Mouse (Mus musculus) spleen, adult 12 weeks (tissue): ENCODE measurements around the gene Angpt4.

Source experiments
- DNase-seq: peaks from one replicate; pipeline ENCODE4 v3.0.0; 2022; ENCODE audit warnings: low spot score

Gene Angpt4

GRCm38 (mm10) chr2:151915111-151915510 lies 4.1 kb downstream of the Angpt4 start:
- no peak for DNase-seq

- no peak for DNase-seq
Observed at GRCm38 (mm10) chr2:151916061-151916831, 5.2 kb downstream of the Angpt4 start.

GRCm38 (mm10) chr2:151919140-151919539 lies 8.1 kb downstream of the Angpt4 start:
- DNase-seq: no peak

- no peak for DNase-seq
Observed at GRCm38 (mm10) chr2:151921068-151921467, 10.1 kb downstream of the Angpt4 start.

GRCm38 (mm10) chr2:151921596-151921995 lies 10.6 kb downstream of the Angpt4 start:
- DNase-seq: no peak

GRCm38 (mm10) chr2:151924276-151924675 lies 13.3 kb downstream of the Angpt4 start:
- no peak for DNase-seq

- no peak for DNase-seq
Observed at GRCm38 (mm10) chr2:151925715-151926114, 14.7 kb downstream of the Angpt4 start.

- no peak for DNase-seq
Observed at GRCm38 (mm10) chr2:151927103-151927502, 16.1 kb downstream of the Angpt4 start.

- peak; percentile 56 for DNase-seq
Observed at GRCm38 (mm10) chr2:151930389-151931074, 19.5 kb downstream of the Angpt4 start.

GRCm38 (mm10) chr2:151937893-151938292 lies 26.9 kb downstream of the Angpt4 start:
- DNase-seq: no peak

GRCm38 (mm10) chr2:151938780-151939200 lies 27.8 kb downstream of the Angpt4 start:
- no peak for DNase-seq

GRCm38 (mm10) chr2:151939651-151940420 lies 28.8 kb downstream of the Angpt4 start:
- DNase-seq: no peak

- no peak for DNase-seq
Observed at GRCm38 (mm10) chr2:151941269-151941668, 30.3 kb downstream of the Angpt4 start.

- DNase-seq: no peak
Observed at GRCm38 (mm10) chr2:151944106-151944505, 33.1 kb downstream of the Angpt4 start.

GRCm38 (mm10) chr2:151947617-151948016 lies 36.6 kb downstream of the Angpt4 start:
- no peak for DNase-seq

- no peak for DNase-seq
Observed at GRCm38 (mm10) chr2:151948311-151948710, 37.3 kb downstream of the Angpt4 start.

- no peak for DNase-seq
Observed at GRCm38 (mm10) chr2:151949082-151949774, 38.2 kb downstream of the Angpt4 start.

GRCm38 (mm10) chr2:151953665-151954064 lies 42.7 kb downstream of the Angpt4 start:
- no peak for DNase-seq

- no peak for DNase-seq
Observed at GRCm38 (mm10) chr2:151956500-151957137, 45.6 kb downstream of the Angpt4 start.

- DNase-seq: no peak
Observed at GRCm38 (mm10) chr2:151959274-151959673, 48.3 kb downstream of the Angpt4 start.
